Mouse (Mus musculus): Measurements from ENCODE around the gene Agrp. TPM values are rescaled to one million over a fixed set of nuclear protein-coding genes. Genes with fewer than 3 reads are reported as not detected.

Gene Agrp
- total RNA-seq, 2 experiments from 2014 or later: not detected

DNA sequence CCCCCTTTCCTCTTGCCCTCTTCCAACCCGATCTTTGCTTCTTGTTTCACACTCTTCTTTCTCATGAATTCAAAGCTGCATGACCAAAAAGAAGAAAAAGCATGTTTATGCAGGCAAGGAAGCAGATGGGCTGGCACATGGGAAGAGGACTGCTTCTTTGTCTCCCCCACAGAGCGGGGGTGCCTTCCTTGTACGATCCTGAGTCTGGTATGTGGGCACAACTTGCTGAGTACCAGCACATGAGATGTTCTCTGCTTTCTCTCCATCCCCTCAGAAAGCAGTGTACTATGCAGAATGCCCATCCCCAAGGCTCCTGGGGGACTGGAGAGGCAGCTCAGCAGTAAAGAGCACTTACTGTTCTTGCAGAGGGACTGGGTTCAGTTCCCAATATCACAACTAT is 12.8 kb downstream of the Agrp start:
- intact Hi-C loops (cut with DNase I): loop anchor here (1.0 to 5.0 kb wide), 2 partner anchors 12 to 78 kb away; partner anchors contain the start of genes Acd, Ctcf and Pard6a
- peak; percentile 80 to 85 for DNase-seq (ENCODE audit: low spot score in 2 of 2)

GRCm38 (mm10) chr8:105623679-105624245 is 13.4 kb downstream of the Agrp start:
- DNase-seq (ENCODE audit: low spot score in 2 of 2): no peak
- intact Hi-C loops (cut with DNase I): loop anchor here (1.0 to 5.0 kb wide), 2 partner anchors 13 to 79 kb away; partner anchors contain the start of genes Acd, Ctcf and Pard6a

- intact Hi-C loops (cut with DNase I): loop anchor here (5.0 kb wide), 1 partner anchor 79 kb away; the partner anchor contains the start of genes Acd and Pard6a
Measured at GRCm38 (mm10) chr8:105623118-105623517, 14.1 kb downstream of the Agrp start.

DNA sequence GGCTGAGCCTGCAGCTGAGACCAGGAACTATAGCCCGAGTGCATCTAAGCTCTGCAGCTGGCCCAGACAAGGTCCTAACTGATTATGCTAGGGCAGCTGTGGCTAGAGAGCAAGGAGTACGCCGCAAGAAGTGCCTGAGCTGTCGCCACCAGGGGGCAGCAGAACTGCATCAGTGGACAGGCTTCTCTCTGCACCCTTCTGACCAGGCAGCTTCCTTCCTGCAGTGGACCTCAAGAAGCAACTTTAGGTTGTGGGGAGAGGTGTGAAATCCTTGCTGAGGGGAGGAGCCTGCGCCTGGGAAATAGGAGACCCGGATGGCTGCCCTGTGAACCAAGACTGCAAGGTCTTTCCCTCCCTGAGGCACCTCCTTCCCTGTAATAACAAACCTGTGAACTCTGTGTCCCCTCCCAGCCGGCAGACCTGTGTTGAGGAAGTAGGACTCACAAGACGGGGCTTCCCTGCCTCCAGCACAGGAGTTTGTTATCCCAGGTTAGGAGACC is 14.7 kb downstream of the Agrp start:
- peak; percentile 90 to 92 for DNase-seq (ENCODE audit: low spot score in 2 of 2)
- intact Hi-C loops (cut with DNase I): loop anchor here (5.0 kb wide), 1 partner anchor 80 kb away; the partner anchor contains the start of genes Acd and Pard6a

More at GRCm38 (mm10) chr8:105623118-105623517, 14.1 kb downstream of the Agrp start:
- DNase-seq (ENCODE audit: low spot score in 2 of 2): no peak

GRCm38 (mm10) chr8:105621841-105622240 is 15.4 kb downstream of the Agrp start:
- DNase-seq (ENCODE audit: low spot score in 2 of 2): no peak
- intact Hi-C loops (cut with DNase I): loop anchor here (5.0 kb wide), 1 partner anchor 80 kb away; the partner anchor contains the start of genes Acd and Pard6a

DNA sequence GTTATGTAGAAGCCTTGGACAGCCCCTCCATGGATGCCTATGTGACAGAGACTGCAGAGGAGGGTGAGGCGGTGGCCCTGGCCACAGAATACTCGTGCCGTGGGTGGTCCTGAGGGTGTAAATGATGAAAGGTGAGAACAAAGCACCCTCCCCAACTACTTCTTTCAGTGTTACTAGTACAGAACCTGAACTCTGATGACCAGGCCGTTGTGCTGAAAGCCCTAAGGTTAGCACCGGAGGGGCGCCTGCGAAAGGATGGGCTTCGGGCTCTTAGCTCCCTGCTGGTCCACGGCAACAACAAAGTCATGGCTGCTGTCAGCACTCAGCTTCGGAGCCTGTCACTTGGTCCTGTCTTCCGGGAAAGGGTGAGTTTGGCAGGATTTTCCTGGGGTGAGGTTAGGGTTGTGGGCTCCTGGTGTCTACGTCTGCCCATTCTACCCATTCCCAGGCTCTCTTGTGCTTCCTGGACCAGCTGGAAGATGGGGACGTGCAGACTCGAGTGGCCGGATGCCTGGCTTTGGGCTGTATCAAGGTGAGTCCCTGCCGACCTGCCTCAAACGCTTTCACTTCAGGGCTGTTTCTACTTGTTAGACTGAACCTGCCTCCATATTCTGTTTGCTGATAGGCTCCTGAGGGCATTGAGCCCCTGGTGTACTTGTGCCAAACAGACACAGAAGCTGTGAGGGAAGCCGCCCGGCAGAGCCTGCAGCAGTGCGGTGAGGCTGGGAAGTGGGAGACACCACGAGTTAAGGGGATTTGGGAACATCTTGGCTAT is 16.1 kb downstream of the Agrp start:
- intact Hi-C loops (cut with DNase I): loop anchor here (5.0 kb wide), 1 partner anchor 81 kb away; the partner anchor contains the start of genes Acd and Pard6a
- no peak for DNase-seq (ENCODE audit: low spot score in 2 of 2)

GRCm38 (mm10) chr8:105620211-105620610 is 17.0 kb downstream of the Agrp start:
- intact Hi-C loops (cut with DNase I): loop anchor here (5.0 kb wide), 1 partner anchor 82 kb away; the partner anchor contains the start of genes Acd and Pard6a
- no peak for DNase-seq (ENCODE audit: low spot score in 2 of 2)

GRCm38 (mm10) chr8:105618892-105619591 is 18.2 kb downstream of the Agrp start:
- DNase-seq (ENCODE audit: low spot score in 2 of 2): no peak
- intact Hi-C loops (cut with DNase I): no loop called here

DNA sequence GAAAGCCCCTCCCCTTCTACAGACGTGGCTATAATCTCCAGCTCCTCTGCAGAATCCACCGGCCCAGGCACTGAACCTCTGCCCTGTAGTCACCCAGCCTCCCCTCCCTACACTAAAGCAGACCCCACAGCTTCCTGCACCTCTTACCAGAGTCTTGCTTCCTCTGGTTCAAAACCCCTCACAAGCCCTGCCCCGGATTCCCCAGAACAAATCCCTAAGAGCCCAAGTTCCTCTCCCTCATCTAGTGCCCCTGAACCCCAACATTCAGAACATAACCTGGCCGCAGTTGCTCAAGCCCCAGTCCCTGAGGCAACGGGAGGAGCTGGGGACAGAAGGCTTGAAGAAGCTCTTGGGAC is 18.9 kb downstream of the Agrp start:
- intact Hi-C loops (cut with DNase I): no loop called here

GRCm38 (mm10) chr8:105617451-105618278 is 19.5 kb downstream of the Agrp start:
- intact Hi-C loops (cut with DNase I): no loop called here
- no peak for DNase-seq (ENCODE audit: low spot score in 2 of 2)

More for the DNA sequence above, 18.9 kb downstream of the Agrp start:
- DNase-seq (ENCODE audit: low spot score in 2 of 2): no peak

DNA sequence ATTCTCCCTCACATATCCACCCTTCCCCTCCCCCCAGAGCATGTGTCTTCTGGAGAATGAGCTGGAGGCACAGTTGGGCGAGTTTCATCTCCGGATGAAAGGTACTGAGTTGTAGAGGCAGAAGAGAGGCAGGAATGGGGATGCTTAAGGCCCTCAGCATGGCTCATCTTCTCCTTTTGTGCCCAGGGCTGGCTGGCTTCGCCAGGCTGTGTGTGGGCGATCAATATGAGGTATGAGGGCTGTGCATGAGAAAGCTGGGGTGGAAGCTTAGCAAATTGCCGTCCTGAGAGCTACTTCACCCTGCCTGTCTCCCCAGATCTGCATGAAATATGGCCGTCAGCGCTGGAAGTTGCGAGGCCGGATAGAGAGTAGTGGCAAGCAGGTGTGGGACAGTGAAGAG is 21.3 kb downstream of the Agrp start:
- peak in 1 of 2 experiments; percentile 70 for DNase-seq (ENCODE audit: low spot score in 2 of 2)
- intact Hi-C loops (cut with DNase I): no loop called here

GRCm38 (mm10) chr8:105613830-105614511 is 23.2 kb downstream of the Agrp start:
- no peak for DNase-seq (ENCODE audit: low spot score in 2 of 2)
- intact Hi-C loops (cut with DNase I): no loop called here

DNA sequence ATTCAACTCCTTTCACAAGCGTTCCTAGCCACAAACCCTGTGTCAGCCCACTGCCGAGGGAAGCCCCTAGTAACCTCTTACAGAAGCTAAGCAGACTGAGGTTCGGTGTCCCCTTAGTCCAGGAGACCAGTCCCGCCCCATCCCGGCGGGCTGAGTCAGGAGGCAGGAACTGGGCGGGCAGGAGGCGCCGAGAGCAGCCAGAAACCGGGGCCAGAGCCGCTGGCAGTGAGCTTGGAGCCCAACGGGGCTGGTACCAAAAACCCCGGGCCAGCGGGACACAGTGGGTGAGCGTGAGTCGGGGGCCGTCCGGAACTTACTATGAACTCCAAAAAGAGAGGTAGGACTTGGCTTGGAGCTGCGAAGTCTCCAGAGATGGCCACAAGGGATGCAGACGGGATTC is 24.2 kb downstream of the Agrp start:
- DNase-seq (ENCODE audit: low spot score in 2 of 2): no peak

GRCm38 (mm10) chr8:105611836-105612235 is 25.4 kb downstream of the Agrp start:
- intact Hi-C loops (cut with DNase I): no loop called here
- DNase-seq (ENCODE audit: low spot score in 2 of 2): no peak

More for the DNA sequence above, 24.2 kb downstream of the Agrp start:
- intact Hi-C loops (cut with DNase I): no loop called here

- DNase-seq (ENCODE audit: low spot score in 2 of 2): no peak
- intact Hi-C loops (cut with DNase I): no loop called here
Measured at GRCm38 (mm10) chr8:105609771-105610170, 27.4 kb downstream of the Agrp start.

GRCm38 (mm10) chr8:105609355-105609754 is 27.8 kb downstream of the Agrp start:
- intact Hi-C loops (cut with DNase I): no loop called here
- no peak for DNase-seq (ENCODE audit: low spot score in 2 of 2)

- no peak for DNase-seq (ENCODE audit: low spot score in 2 of 2)
- intact Hi-C loops (cut with DNase I): loop anchor here (2.0 kb wide), 1 partner anchor 41 kb away; the partner anchor contains the start of gene Atp6v0d1
Measured at GRCm38 (mm10) chr8:105607684-105608083, 29.5 kb downstream of the Agrp start.

DNA sequence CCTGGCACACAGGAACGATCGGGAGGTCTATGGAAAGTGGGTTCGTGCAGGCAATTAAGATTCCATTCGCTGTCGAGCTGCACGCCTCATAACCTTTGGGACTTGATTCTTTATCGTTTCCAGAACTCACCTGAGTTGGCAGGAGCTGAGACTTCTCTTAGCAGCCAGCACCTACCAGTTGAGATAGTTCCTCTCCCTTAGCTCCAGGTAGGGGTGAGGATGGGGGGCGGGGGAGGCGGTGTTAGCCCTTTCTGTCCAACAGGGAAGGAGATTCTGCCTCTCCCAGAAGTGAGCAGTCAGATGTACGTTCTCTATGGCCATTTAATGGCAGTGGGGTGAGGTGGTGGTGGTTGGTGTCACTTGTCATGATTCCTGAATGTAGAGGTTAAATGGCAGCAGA is 30.1 kb downstream of the Agrp start:
- no peak for DNase-seq (ENCODE audit: low spot score in 2 of 2)
- intact Hi-C loops (cut with DNase I): loop anchor here (2.0 kb wide), 1 partner anchor 40 kb away; the partner anchor contains the start of gene Atp6v0d1

Measured in left cerebral cortex, postnatal 36 days (tissue).